Mouse (Mus musculus): Measurements from ENCODE around the gene Olfr164.

Gene Olfr164

GRCm38 (mm10) chr16:19313964-19314363 lies at the start of gene Olfr164:
Gene Olfr164, minus strand, starts transcription at chr16:19314064.
- no peak for DNase-seq

- DNase-seq = no peak
These were observed 35.2 kb upstream of the Olfr164 start for GRCm38 (mm10) chr16:19349111-19349510.

- DNase-seq = no peak
These were observed 50.6 kb downstream of the Olfr164 start for GRCm38 (mm10) chr16:19263235-19263634.

- no peak for DNase-seq
These were observed 53.1 kb downstream of the Olfr164 start for GRCm38 (mm10) chr16:19260780-19261179.

GRCm38 (mm10) chr16:19245835-19246234 lies 68.0 kb downstream of the Olfr164 start:
- DNase-seq = no peak

- DNase-seq = no peak
These were observed 72.3 kb downstream of the Olfr164 start for GRCm38 (mm10) chr16:19241539-19242025.

- no peak for DNase-seq
These were observed 72.9 kb downstream of the Olfr164 start for GRCm38 (mm10) chr16:19240792-19241538.

- DNase-seq = no peak
These were observed 77.1 kb downstream of the Olfr164 start for GRCm38 (mm10) chr16:19236719-19237118.

All from kidney, adult 18-20 months (tissue).